Mouse (Mus musculus) heart, postnatal 0 days (tissue): ENCODE results near the gene Aqp6.

Experiments
- CTCF ChIP-seq: IDR thresholded peaks from 2 replicates; pipeline ENCODE4 v1.5.1; 2016; ENCODE audit warnings: antibody characterized with exemption, control low read depth, low read depth
- EP300 ChIP-seq: IDR thresholded peaks from 2 replicates; pipeline ENCODE4 v1.6.1; 2016; ENCODE audit warnings: antibody characterized with exemption, low read depth

GRCm38 (mm10) chr15:99592877-99593276 lies 8.3 kb upstream of the Aqp6 start:
- TF ChIP-seq CTCF (no peak), EP300 (no peak)
